Mouse (Mus musculus) forebrain, embryonic 11.5 days (tissue): ENCODE results near the gene Fasn. TPM values are rescaled to one million over a fixed set of nuclear protein-coding genes. Genes with fewer than 3 reads are reported as not detected.

Experiments used
- ATAC-seq: fragments of 200-750 bp; cut with Nextera tagmentation; replicated peaks from 2 replicates; pipeline ENCODE4 v1.8.0; 2017; ENCODE audit warnings: moderate TSS enrichment; ENCODE audit not compliant: low FRiP score
- DNase-seq: peaks from one replicate; pipeline ENCODE4 v3.0.0-alpha.2; 2017; ENCODE audit warnings: low spot score
- H3K27ac ChIP-seq: fragments of 300-500 bp; sonication (generic); 2 replicates; pipeline ENCODE4 v1.5.1; 2014; ENCODE audit warnings: low read depth, low read length
- H3K27me3 ChIP-seq: fragments of 300-500 bp; sonication (generic); 2 replicates; pipeline ENCODE4 v1.6.1; 2014; ENCODE audit warnings: mild to moderate bottlenecking, low read length, mixed read lengths; ENCODE audit not compliant: control insufficient read depth, insufficient read depth
- H3K36me3 ChIP-seq: fragments of 300-500 bp; sonication (generic); 2 replicates; pipeline ENCODE4 v1.6.1; 2014; ENCODE audit warnings: mild to moderate bottlenecking, low read length, moderate library complexity, mixed read lengths; ENCODE audit not compliant: control insufficient read depth, insufficient read depth
- H3K4me1 ChIP-seq: fragments of 300-500 bp; sonication (generic); replicated peaks from 2 replicates; pipeline ENCODE4 v1.6.1; 2014; ENCODE audit warnings: low read length, mixed read lengths; ENCODE audit not compliant: control insufficient read depth, insufficient read depth
- H3K4me2 ChIP-seq: fragments of 300-500 bp; sonication (generic); 2 replicates; pipeline ENCODE4 v1.6.1; 2014; ENCODE audit warnings: low read depth, mild to moderate bottlenecking, low read length, moderate library complexity, mixed read lengths; ENCODE audit not compliant: severe bottlenecking
- H3K4me3 ChIP-seq: fragments of 300-500 bp; sonication (generic); 2 replicates; pipeline ENCODE4 v1.5.1; 2014; ENCODE audit warnings: low read depth, low read length
- H3K9ac ChIP-seq: fragments of 300-500 bp; sonication (generic); 2 replicates; pipeline ENCODE4 v1.6.1; 2014; ENCODE audit warnings: low read length
- H3K9me3 ChIP-seq: fragments of 300-500 bp; sonication (generic); 2 replicates; pipeline ENCODE4 v1.6.1; 2016; ENCODE audit warnings: low read length, mixed read lengths; ENCODE audit not compliant: control insufficient read depth
- WGBS: fragments of 180-500 bp; shearing (Covaris S2); extraction: QIAGEN DNeasy Blood & Tissue Kit; methylation state at CpG from one replicate; pipeline ENCODE4 v1.1.7; 2014; 5-methylcytosine and 5-hydroxymethylcytosine counted together
- polyA plus RNA-seq: library from polyadenylated mRNA; unstranded; fragments of >200 nt; fragmentation: Nextera tagmentation; extraction: Ambion mirVana; gene quantifications from 2 replicates; pipeline ENCODE4 v1.2.1, GENCODE M21; 2014

Fasn gene
- polyA plus RNA-seq, 1 experiment from 2014 or later, result 140 TPM

DNA sequence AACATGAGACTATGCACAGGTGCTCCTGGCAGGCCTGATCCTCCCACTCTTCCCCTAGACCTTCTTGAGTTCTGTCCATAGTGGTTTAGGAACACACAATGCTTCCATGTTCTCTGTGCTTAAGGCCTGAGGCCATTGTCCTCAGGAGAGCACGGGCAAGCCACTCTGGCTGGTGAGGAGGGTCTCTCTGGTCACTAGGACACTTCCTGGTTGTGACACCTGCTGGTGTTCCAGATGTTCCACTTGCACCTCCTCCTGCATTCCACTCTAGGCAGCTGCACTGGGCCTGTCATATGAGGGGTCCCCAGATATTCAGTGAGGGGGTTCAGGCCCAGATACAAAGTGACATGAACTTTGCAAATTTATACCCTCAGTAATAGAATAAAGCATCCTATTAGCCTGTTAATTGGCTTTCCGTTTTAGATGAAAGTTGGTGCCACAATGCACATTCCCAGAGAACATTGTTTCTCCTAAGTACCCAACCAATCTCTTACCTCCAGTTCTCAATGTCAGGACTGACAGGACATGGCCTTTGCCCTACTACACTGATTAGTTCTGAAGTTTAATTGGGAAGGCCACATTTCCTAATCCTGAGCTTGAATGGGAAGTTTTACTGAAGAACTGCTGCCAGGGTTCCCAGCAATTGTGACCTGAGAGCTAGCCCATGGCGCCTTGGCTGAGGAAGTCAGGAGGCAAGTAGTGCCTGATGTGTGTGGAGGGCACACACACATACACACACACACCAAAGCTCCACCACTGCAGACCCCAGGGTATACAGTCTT, 7.5 kb upstream of the Fasn start:
- ATAC-seq (no peak), DNase-seq (no peak)
- H3K27me3 ChIP-seq, result no peaks in the 10 kb centered on the region
- 71% methylated on average over 3 of the region's 3 CpGs for WGBS
- no peaks in the 10 kb centered on the region for H3K36me3 ChIP-seq
- H3K9ac ChIP-seq, result no peak overlapping the region
- H3K9me3 ChIP-seq, result no peaks in the 10 kb centered on the region
- no peak overlapping the region for H3K4me3 ChIP-seq
- no peak overlapping the region for H3K4me2 ChIP-seq
- 0 out of 2 replicates have a peak, but pooled peaks cover 4% of the 10 kb centered on the region for H3K4me1 ChIP-seq
- H3K27ac ChIP-seq, result no peak overlapping the region

DNA sequence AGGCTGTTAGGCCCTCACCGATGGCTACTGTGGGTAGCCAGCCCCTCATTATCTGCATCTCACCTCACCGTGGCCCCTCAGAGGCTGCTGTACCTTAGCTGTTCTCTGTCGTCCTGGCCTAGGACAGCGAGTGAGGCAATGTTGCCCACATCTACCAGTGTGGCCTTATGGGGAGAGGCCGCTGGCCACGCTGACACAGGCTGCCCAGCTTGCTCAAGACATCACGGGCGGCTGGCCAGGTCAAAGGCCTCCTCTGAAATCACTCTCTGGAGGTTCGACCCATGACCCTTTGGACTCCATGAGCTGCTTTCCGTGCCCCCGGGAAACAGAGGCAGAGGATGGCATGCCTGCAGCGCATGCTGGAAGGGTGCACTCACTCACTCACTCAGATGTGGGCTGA, 6.3 kb upstream of the Fasn start:
- H3K4me2 ChIP-seq, result no peak overlapping the region
- 87% methylated on average over 12 of the region's 12 CpGs for WGBS
- peaks cover 11% of the 10 kb centered on the region for H3K4me1 ChIP-seq
- no peak for ATAC-seq
- H3K4me3 ChIP-seq, result no peak overlapping the region
- no peaks in the 10 kb centered on the region for H3K27me3 ChIP-seq
- no peak overlapping the region for H3K9ac ChIP-seq
- H3K36me3 ChIP-seq, result no peaks in the 10 kb centered on the region
- no peaks in the 10 kb centered on the region for H3K9me3 ChIP-seq
- DNase-seq, result no peak
- H3K27ac ChIP-seq, result no peak overlapping the region

- Histone ChIP-seq H3K4me3 (no peak overlapping the region), H3K36me3 (no peaks in the 10 kb centered on the region), H3K9me3 (no peaks in the 10 kb centered on the region), H3K27me3 (no peaks in the 10 kb centered on the region), H3K27ac (no peak overlapping the region), H3K9ac (no peak overlapping the region), H3K4me1 (peaks cover 19% of the 10 kb centered on the region), H3K4me2 (no peak overlapping the region)
- 90% methylated on average over 10 of the region's 10 CpGs for WGBS
- DNase-seq (no peak), ATAC-seq (no peak)
Observed at GRCm38 (mm10) chr11:120829757-120830532, 5.6 kb upstream of the Fasn start.

DNA sequence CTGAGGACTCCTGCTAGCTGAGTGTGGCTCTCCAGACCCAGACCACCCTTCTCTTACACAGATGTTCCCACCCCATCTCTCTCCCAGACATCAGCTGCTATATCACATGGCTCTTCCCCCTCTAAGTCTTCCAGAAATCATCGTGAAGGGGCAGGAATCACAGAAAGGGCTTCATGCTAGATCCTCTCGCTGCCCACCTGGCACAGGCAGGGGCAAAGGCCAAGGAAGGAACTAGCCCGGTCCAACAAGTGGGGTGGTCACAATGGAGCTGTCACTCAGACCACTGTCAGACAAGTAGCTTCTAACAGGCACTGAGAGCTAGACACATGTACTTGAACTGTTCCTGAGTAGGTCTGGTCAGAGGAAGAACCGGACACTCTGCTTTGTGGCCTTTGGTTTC, 4.1 kb upstream of the Fasn start:
- no peak for ATAC-seq
- Histone ChIP-seq H3K4me1 (peaks cover 16% of the 10 kb centered on the region), H3K9me3 (no peaks in the 10 kb centered on the region), H3K27me3 (no peaks in the 10 kb centered on the region), H3K4me3 (no peak overlapping the region), H3K9ac (no peak overlapping the region), H3K36me3 (no peaks in the 10 kb centered on the region), H3K4me2 (no peak overlapping the region), H3K27ac (no peak overlapping the region)
- WGBS, result 71% methylated on average over 4 of the region's 4 CpGs
- DNase-seq, result no peak

GRCm38 (mm10) chr11:120826016-120826953, 1.9 kb upstream of the Fasn start:
- Histone ChIP-seq H3K4me2 (no peak overlapping the region), H3K4me3 (no peak overlapping the region), H3K27me3 (no peaks in the 10 kb centered on the region), H3K4me1 (peaks cover 29% of the 10 kb centered on the region), H3K36me3 (no peaks in the 10 kb centered on the region; the same call in 1 of the 2 replicates), H3K27ac (peak overlapping the region; percentile 99), H3K9me3 (no peaks in the 10 kb centered on the region), H3K9ac (peak overlapping the region; percentile 93; the same call in 1 of the 2 replicates)
- WGBS, result 79% methylated on average over 8 of the region's 8 CpGs
- DNase-seq, result no peak
- ATAC-seq, result no peak

DNA sequence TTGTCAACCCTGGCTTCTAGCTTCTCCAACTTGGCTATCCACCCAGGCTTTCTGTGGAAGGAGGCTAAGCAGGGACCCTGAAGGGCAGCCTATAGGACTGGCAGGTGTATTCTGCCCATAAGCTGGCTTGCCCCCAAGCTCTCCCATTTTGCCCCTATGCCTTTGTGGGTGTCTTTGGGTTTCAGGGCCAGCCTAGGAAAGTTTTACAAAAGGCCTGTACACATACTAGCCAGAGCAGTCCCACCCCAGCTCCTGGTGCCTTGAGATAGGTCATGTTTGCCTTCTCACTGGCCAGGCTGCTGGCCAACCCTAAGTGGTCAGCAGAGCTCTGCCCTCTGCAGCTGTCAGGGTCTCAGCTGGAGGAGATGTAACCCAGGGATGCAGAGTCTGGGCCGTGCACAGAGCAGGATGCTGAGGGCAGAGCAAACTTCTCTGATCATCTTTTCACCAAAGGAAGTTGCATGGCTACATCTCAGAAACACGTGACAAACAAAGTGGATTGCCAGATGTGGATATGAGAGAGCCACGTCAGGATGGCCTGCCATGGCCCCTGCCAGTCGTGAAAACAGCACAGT, 1.0 kb upstream of the Fasn start:
- ATAC-seq, result peak; percentile 0; the same call in 1 of the 2 replicates
- peaks cover 29% of the 10 kb centered on the region for H3K4me1 ChIP-seq
- H3K27me3 ChIP-seq, result no peaks in the 10 kb centered on the region

GRCm38 (mm10) chr11:120824787-120825288, 491 bp upstream of the Fasn start:
- H3K4me1 ChIP-seq, result peaks cover 29% of the 10 kb centered on the region
- H3K27me3 ChIP-seq, result no peaks in the 10 kb centered on the region
- no peaks in the 10 kb centered on the region for H3K9me3 ChIP-seq
- peak overlapping the region; percentile 98 for H3K4me2 ChIP-seq
- peaks cover 12% of the 10 kb centered on the region; the same call in 1 of the 2 replicates for H3K36me3 ChIP-seq
- peak overlapping the region; percentile 93 for H3K9ac ChIP-seq
- ATAC-seq (peak; percentile 32), DNase-seq (no peak)
- under 1% methylated on average over 21 of the region's 21 CpGs for WGBS
- H3K27ac ChIP-seq, result peak overlapping the region; percentile 99
- peak overlapping the region; percentile 87 for H3K4me3 ChIP-seq

More for the DNA sequence above, 1.0 kb upstream of the Fasn start:
- no peak for DNase-seq
- 50% methylated on average over 4 of the region's 4 CpGs for WGBS
- peak overlapping the region; percentile 93 for H3K9ac ChIP-seq
- no peaks in the 10 kb centered on the region for H3K9me3 ChIP-seq
- peak overlapping the region; percentile 98 for H3K4me2 ChIP-seq
- H3K4me3 ChIP-seq, result peak overlapping the region; percentile 87
- H3K36me3 ChIP-seq, result peaks cover 7% of the 10 kb centered on the region; the same call in 1 of the 2 replicates
- peak overlapping the region; percentile 99 for H3K27ac ChIP-seq
